In genomic region chr16:31332586-31332985, GRCm38 (mm10) we compare ENCODE assay signal across 17 mouse cellular contexts. TPM values are rescaled to one million over a fixed set of nuclear protein-coding genes. Genes with fewer than 3 reads are reported as not detected.
"Had no signal": no experiment of that assay in that cellular context is flagged by ENCODE, and none has a peak within 500 bp of the region (broad histone marks: within the 10 kb centered on the region; RNA-seq: fewer than 3 reads in every experiment).

No protein-coding gene starts in this region.

- H3K4me3 ChIP-seq: liver, embryonic 13.5 days; liver, embryonic 15.5 days; lung, embryonic 15.5 days; midbrain, embryonic 12.5 days; midbrain, embryonic 15.5 days; neural tube, embryonic 12.5 days; stomach, embryonic 15.5 days had no signal

- ATAC-seq: liver, postnatal 0 days; lung, postnatal 0 days; midbrain, embryonic 15.5 days had no signal

- DNase-seq: liver, embryonic 13.5 days; liver, postnatal 0 days; lung, adult 2 months; lung, postnatal 14 days; lung, postnatal 36 days; right cerebral cortex, postnatal 14 days; thymus, adult 2 months; thymus, postnatal 36 days had no signal

- H3K36me3 ChIP-seq: liver, embryonic 13.5 days; liver, embryonic 15.5 days; lung, embryonic 15.5 days; midbrain, embryonic 12.5 days; midbrain, embryonic 15.5 days; neural tube, embryonic 12.5 days; stomach, embryonic 15.5 days had no signal

- H3K27me3 ChIP-seq: liver, embryonic 13.5 days; liver, embryonic 15.5 days; lung, embryonic 15.5 days; midbrain, embryonic 15.5 days; neural tube, embryonic 12.5 days had no signal

- H3K4me1 ChIP-seq: liver, embryonic 13.5 days; liver, embryonic 15.5 days; midbrain, embryonic 15.5 days; stomach, embryonic 15.5 days had no signal

- H3K9me3 ChIP-seq: liver, embryonic 13.5 days; liver, embryonic 15.5 days; lung, embryonic 15.5 days; midbrain, embryonic 12.5 days; midbrain, embryonic 15.5 days; neural tube, embryonic 12.5 days; stomach, embryonic 15.5 days had no signal

RNA-seq across cellular contexts. Expression of gene Apod, which starts 18.0 kb away (rescaled TPM):
- total RNA-seq: megakaryocyte progenitor cell, adult 5-6 weeks; monocyte, adult 5-6 weeks had no signal
- polyA plus RNA-seq: liver, embryonic 15.5 days had no signal
